Mouse (Mus musculus) kidney, adult 2 months (tissue): ENCODE results near the gene Avil.

Experiments used
- CTCF ChIP-seq: fragments of 200-500 bp; conservative IDR thresholded peaks from 2 replicates; pipeline ENCODE4 v1.5.1; 2011; ENCODE audit warnings: low read depth, mild to moderate bottlenecking, control low read depth, low read length, moderate library complexity, mixed read lengths; ENCODE audit not compliant: insufficient read depth, insufficient read length
- POLR2A ChIP-seq: fragments of 200-500 bp; IDR thresholded peaks from one replicate; pipeline ENCODE4 v1.6.1; 2011; ENCODE audit warnings: low read depth, low read length, control low read depth

DNA sequence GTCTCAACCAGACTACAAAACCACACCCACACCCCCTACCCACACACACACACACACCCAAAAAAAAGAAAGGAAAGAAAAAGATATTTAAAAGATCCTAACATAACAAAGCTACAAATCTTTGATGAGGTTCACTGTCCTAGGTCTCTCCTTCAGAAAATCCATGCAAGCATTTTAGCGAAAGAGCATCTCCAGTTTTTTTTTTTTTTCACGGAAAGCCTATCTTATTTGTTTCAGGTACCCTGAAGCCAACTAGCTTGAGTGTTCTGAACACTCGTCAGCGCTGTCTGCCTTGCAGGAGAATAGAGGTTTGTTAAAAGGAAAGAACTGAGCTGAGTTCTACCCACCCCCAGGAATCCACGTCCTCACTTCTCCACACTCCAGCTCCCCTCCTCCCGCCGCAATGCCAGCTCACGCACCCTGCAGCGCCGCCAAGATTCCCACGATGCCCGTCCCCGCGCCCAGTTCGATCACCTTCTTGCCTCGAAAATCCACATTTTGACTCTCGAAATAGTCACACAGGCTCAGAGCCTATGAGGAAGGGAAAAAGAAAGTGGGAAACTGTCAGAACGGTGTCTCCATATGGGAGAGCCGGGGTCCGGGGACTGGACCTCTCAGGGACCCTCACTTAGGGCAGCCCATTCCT lies 40.2 kb downstream of the Avil start:
- no peak for TF ChIP-seq POLR2A
- no peak for TF ChIP-seq CTCF
